Mouse (Mus musculus): ENCODE data around the gene Sh3rf1. TPM values are rescaled to one million over a fixed set of nuclear protein-coding genes. Genes with fewer than 3 reads are reported as not detected.

Gene Sh3rf1
- polyA plus RNA-seq, 1 experiment, result 19.7 TPM

- no peak for TF ChIP-seq POLR2A (IDR thresholded peaks at IDR 0.05; ENCODE audit: borderline replicate concordance, extremely low read depth, low read depth, low read length)
- WGBS, result 42% methylated on average over 11 of the region's 11 CpGs
- H3K4me1 ChIP-seq (ENCODE audit: control insufficient read depth, insufficient read depth, low read length), result peaks cover 36% of the 10 kb centered on the region
- H3K4me3 ChIP-seq (replicated peaks; ENCODE audit: extremely low read depth, low read depth, low read length), result no peak overlapping the region
- DNase-seq, result no peak
Measured at GRCm38 (mm10) chr8:61275463-61276356, 52.0 kb downstream of the Sh3rf1 start.

- DNase-seq, result no peak
- H3K4me1 ChIP-seq (ENCODE audit: control insufficient read depth, insufficient read depth, low read length), result peaks cover 36% of the 10 kb centered on the region
- no peak overlapping the region for H3K4me3 ChIP-seq (replicated peaks; ENCODE audit: extremely low read depth, low read depth, low read length)
- WGBS, result 54% methylated on average over 5 of the region's 5 CpGs
- TF ChIP-seq CTCF (IDR thresholded peaks at IDR 0.05; ENCODE audit: insufficient read depth, low read length) (no peak), POLR2A (IDR thresholded peaks at IDR 0.05; ENCODE audit: borderline replicate concordance, extremely low read depth, low read depth, low read length) (no peak)
Measured at GRCm38 (mm10) chr8:61276397-61276796, 52.7 kb downstream of the Sh3rf1 start.

GRCm38 (mm10) chr8:61279030-61279429 is 55.4 kb downstream of the Sh3rf1 start:
- 56% methylated on average over 10 of the region's 10 CpGs for WGBS
- DNase-seq, result no peak
- Histone ChIP-seq H3K4me1 (ENCODE audit: control insufficient read depth, insufficient read depth, low read length) (peaks cover 44% of the 10 kb centered on the region), H3K4me3 (replicated peaks; ENCODE audit: extremely low read depth, low read depth, low read length) (no peak overlapping the region)
- no peak for TF ChIP-seq POLR2A (IDR thresholded peaks at IDR 0.05; ENCODE audit: borderline replicate concordance, extremely low read depth, low read depth, low read length)
- TF ChIP-seq CTCF (IDR thresholded peaks at IDR 0.05; ENCODE audit: insufficient read depth, low read length), result no peak

GRCm38 (mm10) chr8:61282303-61283168 is 58.9 kb downstream of the Sh3rf1 start:
- WGBS, result 67% methylated on average over 10 of the region's 10 CpGs
- H3K4me3 ChIP-seq (replicated peaks; ENCODE audit: extremely low read depth, low read depth, low read length), result no peak overlapping the region
- no peak for DNase-seq
- no peak for TF ChIP-seq CTCF (IDR thresholded peaks at IDR 0.05; ENCODE audit: insufficient read depth, low read length)
- no peak for TF ChIP-seq POLR2A (IDR thresholded peaks at IDR 0.05; ENCODE audit: borderline replicate concordance, extremely low read depth, low read depth, low read length)
- H3K4me1 ChIP-seq (ENCODE audit: control insufficient read depth, insufficient read depth, low read length), result peaks cover 26% of the 10 kb centered on the region

GRCm38 (mm10) chr8:61283169-61284081 is 59.8 kb downstream of the Sh3rf1 start:
- DNase-seq, result no peak
- WGBS, result 19% methylated on average over 12 of the region's 12 CpGs
- no peak overlapping the region for H3K4me3 ChIP-seq (replicated peaks; ENCODE audit: extremely low read depth, low read depth, low read length)
- TF ChIP-seq POLR2A (IDR thresholded peaks at IDR 0.05; ENCODE audit: borderline replicate concordance, extremely low read depth, low read depth, low read length) (no peak), CTCF (IDR thresholded peaks at IDR 0.05; ENCODE audit: insufficient read depth, low read length) (no peak)
- peaks cover 25% of the 10 kb centered on the region for H3K4me1 ChIP-seq (ENCODE audit: control insufficient read depth, insufficient read depth, low read length)

- no peak overlapping the region for H3K4me3 ChIP-seq (replicated peaks; ENCODE audit: extremely low read depth, low read depth, low read length)
- DNase-seq, result no peak
- WGBS, result 67% methylated on average over 7 of the region's 7 CpGs
- H3K4me1 ChIP-seq (ENCODE audit: control insufficient read depth, insufficient read depth, low read length), result peaks cover 19% of the 10 kb centered on the region
- TF ChIP-seq CTCF (IDR thresholded peaks at IDR 0.05; ENCODE audit: insufficient read depth, low read length), result no peak
- TF ChIP-seq POLR2A (IDR thresholded peaks at IDR 0.05; ENCODE audit: borderline replicate concordance, extremely low read depth, low read depth, low read length), result no peak
Measured at GRCm38 (mm10) chr8:61285896-61286295, 62.2 kb downstream of the Sh3rf1 start.

- DNase-seq, result no peak
- peaks cover 19% of the 10 kb centered on the region for H3K4me1 ChIP-seq (ENCODE audit: control insufficient read depth, insufficient read depth, low read length)
- 74% methylated on average over 7 of the region's 7 CpGs for WGBS
- TF ChIP-seq CTCF (IDR thresholded peaks at IDR 0.05; ENCODE audit: insufficient read depth, low read length) (no peak), POLR2A (IDR thresholded peaks at IDR 0.05; ENCODE audit: borderline replicate concordance, extremely low read depth, low read depth, low read length) (no peak)
- no peak overlapping the region for H3K4me3 ChIP-seq (replicated peaks; ENCODE audit: extremely low read depth, low read depth, low read length)
Measured at GRCm38 (mm10) chr8:61286394-61286793, 62.7 kb downstream of the Sh3rf1 start.

- WGBS, result 67% methylated on average over 14 of the region's 14 CpGs
- H3K4me1 ChIP-seq (ENCODE audit: control insufficient read depth, insufficient read depth, low read length), result peaks cover 19% of the 10 kb centered on the region
- TF ChIP-seq CTCF (IDR thresholded peaks at IDR 0.05; ENCODE audit: insufficient read depth, low read length) (no peak), POLR2A (IDR thresholded peaks at IDR 0.05; ENCODE audit: borderline replicate concordance, extremely low read depth, low read depth, low read length) (no peak)
- H3K4me3 ChIP-seq (replicated peaks; ENCODE audit: extremely low read depth, low read depth, low read length), result no peak overlapping the region
- no peak for DNase-seq
Measured at GRCm38 (mm10) chr8:61286795-61287385, 63.2 kb downstream of the Sh3rf1 start.

Data from lung, adult 2 months (tissue).